Mouse (Mus musculus): Measurements from ENCODE around the gene Isg20l2. TPM values are rescaled to one million over a fixed set of nuclear protein-coding genes. Genes with fewer than 3 reads are reported as not detected.

Gene Isg20l2
- polyA plus RNA-seq, 1 experiment from 2014 or later, result 67.7 TPM

DNA sequence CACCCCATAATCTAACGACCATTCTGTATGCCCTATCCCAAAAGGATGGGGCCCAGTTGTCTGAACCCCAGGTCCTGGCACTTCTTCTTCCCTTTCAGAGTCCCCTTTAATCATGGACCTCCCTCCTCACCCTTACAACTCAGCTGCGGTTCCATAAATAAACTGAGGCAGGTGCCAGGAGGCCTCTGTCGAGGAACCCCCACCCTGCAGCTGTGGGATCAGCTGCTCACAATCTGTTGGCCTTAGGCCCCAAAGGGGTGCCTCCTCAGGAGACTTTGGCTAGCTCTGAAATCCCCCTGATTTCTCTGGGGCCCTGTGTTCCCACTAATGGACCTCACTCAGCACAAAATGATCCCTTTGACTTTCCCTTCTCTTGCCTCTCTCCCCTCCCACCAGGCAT lies 54.0 kb downstream of the Isg20l2 start:
- 28% methylated on average over 3 of the region's 3 CpGs for WGBS
- ATAC-seq (ENCODE audit: low FRiP score), result no peak
- H3K9ac ChIP-seq, result no peak overlapping the region

GRCm38 (mm10) chr3:87985505-87986320 lies 55.6 kb downstream of the Isg20l2 start:
- Histone ChIP-seq H3K9me3 (replicated peaks) (no peaks in the 10 kb centered on the region), H3K27me3 (peaks cover 20% of the 10 kb centered on the region), H3K27ac (peak overlapping the region; percentile 74), H3K9ac (no peak overlapping the region), H3K36me3 (no peaks in the 10 kb centered on the region), H3K4me1 (peaks cover 73% of the 10 kb centered on the region), H3K4me2 (replicated peaks) (peak overlapping the region; percentile 17; the same call in 1 of the 2 replicates), H3K4me3 (no peak overlapping the region)
- WGBS, result 29% methylated on average over 12 of the region's 12 CpGs
- peak; percentile 29 for ATAC-seq (ENCODE audit: low FRiP score)

More for the DNA sequence above, 54.0 kb downstream of the Isg20l2 start:
- peaks cover 3% of the 10 kb centered on the region; the same call in 1 of the 2 replicates for H3K36me3 ChIP-seq
- H3K4me1 ChIP-seq, result peaks cover 86% of the 10 kb centered on the region
- no peaks in the 10 kb centered on the region for H3K9me3 ChIP-seq (replicated peaks)
- H3K27ac ChIP-seq, result peak overlapping the region; percentile 79
- peaks cover 4% of the 10 kb centered on the region for H3K27me3 ChIP-seq
- no peak overlapping the region; the same call in 1 of the 2 replicates for H3K4me2 ChIP-seq (replicated peaks)
- H3K4me3 ChIP-seq, result no peak overlapping the region

DNA sequence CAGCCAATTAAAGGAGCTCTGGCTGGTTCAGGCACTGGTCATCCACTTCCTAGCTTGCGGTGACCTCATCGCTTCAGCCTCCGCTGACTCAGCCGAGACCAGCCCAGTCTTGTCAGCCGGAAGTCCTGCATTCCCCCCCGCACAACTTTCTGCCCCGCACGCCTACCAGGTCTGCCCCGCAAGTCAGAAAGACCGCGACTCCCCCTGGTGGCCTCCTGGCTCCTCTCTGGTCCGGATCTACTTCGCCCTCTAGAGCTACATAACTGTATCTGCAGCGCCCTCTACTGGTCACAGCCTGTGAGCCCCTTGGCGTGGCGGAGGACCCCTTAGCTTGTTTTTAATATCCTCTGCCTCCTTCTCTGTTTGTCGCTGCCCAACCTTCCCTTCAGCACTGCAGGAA lies 56.8 kb downstream of the Isg20l2 start:
- Histone ChIP-seq H3K4me3 (peak overlapping the region; percentile 35), H3K27me3 (peaks cover 31% of the 10 kb centered on the region), H3K27ac (peak overlapping the region; percentile 19; the same call in 1 of the 2 replicates), H3K9me3 (replicated peaks) (no peaks in the 10 kb centered on the region), H3K4me2 (replicated peaks) (peak overlapping the region; percentile 72), H3K4me1 (peaks cover 61% of the 10 kb centered on the region), H3K36me3 (no peaks in the 10 kb centered on the region), H3K9ac (no peak overlapping the region)
- 0% methylated on average over 17 of the region's 17 CpGs for WGBS
- ATAC-seq (ENCODE audit: low FRiP score), result peak; percentile 74

DNA sequence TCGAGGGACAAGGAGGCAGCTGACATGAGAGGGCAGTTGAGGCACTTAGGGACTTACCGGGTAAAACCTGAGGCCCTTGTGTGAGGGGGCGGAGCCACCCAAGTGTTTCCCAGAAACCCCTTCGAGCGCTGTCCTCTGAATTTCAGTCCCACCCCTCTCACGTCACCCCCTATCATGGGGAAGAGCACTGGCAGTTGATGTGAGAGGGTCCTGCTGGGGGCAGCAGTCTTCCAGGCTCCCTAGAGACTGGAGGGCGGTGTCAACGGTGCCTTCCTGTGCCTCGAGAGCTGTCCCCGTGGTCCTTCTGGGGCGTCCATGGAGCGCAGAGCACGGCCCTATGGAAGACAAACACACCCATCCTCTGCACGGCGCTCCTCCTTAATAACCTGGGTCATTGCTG lies 57.5 kb downstream of the Isg20l2 start:
- Histone ChIP-seq H3K9ac (peak overlapping the region; percentile 52), H3K4me2 (replicated peaks) (peak overlapping the region; percentile 72), H3K36me3 (no peaks in the 10 kb centered on the region), H3K27ac (peak overlapping the region; percentile 19; the same call in 1 of the 2 replicates), H3K9me3 (replicated peaks) (no peaks in the 10 kb centered on the region), H3K4me3 (peak overlapping the region; percentile 35), H3K27me3 (peaks cover 39% of the 10 kb centered on the region), H3K4me1 (peaks cover 54% of the 10 kb centered on the region)
- whole genome bisulfite sequencing, result under 1% methylated on average over 15 of the region's 15 CpGs
- ATAC-seq (ENCODE audit: low FRiP score), result peak; percentile 68

GRCm38 (mm10) chr3:87988068-87988467 lies 58.0 kb downstream of the Isg20l2 start:
- H3K27ac ChIP-seq, result no peak overlapping the region
- ATAC-seq (ENCODE audit: low FRiP score), result peak; percentile 2; the same call in 1 of the 2 replicates
- H3K4me1 ChIP-seq, result peaks cover 49% of the 10 kb centered on the region
- H3K9ac ChIP-seq, result peak overlapping the region; percentile 52
- H3K36me3 ChIP-seq, result no peaks in the 10 kb centered on the region
- no peaks in the 10 kb centered on the region for H3K9me3 ChIP-seq (replicated peaks)
- H3K4me3 ChIP-seq, result peak overlapping the region; percentile 35
- H3K27me3 ChIP-seq, result peaks cover 43% of the 10 kb centered on the region
- WGBS, result 11% methylated on average over 15 of the region's 15 CpGs
- H3K4me2 ChIP-seq (replicated peaks), result peak overlapping the region; percentile 72

DNA sequence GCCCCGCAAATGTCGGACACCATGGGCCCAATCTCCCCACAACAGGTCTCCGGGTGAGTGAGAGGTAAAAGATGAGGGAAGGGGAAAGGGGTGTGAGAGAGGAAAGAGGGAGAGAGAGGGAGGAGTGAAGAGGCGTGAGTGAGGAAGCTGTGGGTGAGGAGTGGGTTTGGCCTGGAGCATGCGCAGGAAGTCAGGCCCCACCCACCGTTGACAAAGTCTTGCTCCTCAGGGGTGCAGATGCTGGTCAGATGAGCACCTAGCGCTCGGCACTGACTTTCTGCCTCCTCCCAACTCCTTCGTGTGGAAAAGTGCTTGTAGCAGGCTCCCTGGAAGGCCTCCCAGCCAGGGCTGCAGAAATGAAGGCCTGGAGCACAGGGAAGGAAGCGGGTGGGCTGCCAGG lies 59.8 kb downstream of the Isg20l2 start:
- Histone ChIP-seq H3K27me3 (peaks cover 61% of the 10 kb centered on the region), H3K36me3 (no peaks in the 10 kb centered on the region), H3K4me3 (no peak overlapping the region), H3K4me1 (peaks cover 32% of the 10 kb centered on the region), H3K9ac (no peak overlapping the region), H3K9me3 (replicated peaks) (no peaks in the 10 kb centered on the region), H3K27ac (no peak overlapping the region), H3K4me2 (replicated peaks) (no peak overlapping the region)
- WGBS, result 41% methylated on average over 10 of the region's 10 CpGs
- no peak for ATAC-seq (ENCODE audit: low FRiP score)

Other genes starting within 250 kb of the Isg20l2 start
- 0.90 and 1.2 TPM in 2 replicates for gene Lrrc71, start 181.7 kb upstream of the Isg20l2 start, polyA plus RNA-seq (2016; fragmentation: Nextera tagmentation; extraction: Ambion mirVana)
- 19.3 and 24.0 TPM in 2 replicates for gene Ntrk1, start 135.2 kb upstream of the Isg20l2 start, polyA plus RNA-seq (2016; fragmentation: Nextera tagmentation; extraction: Ambion mirVana)
- 1.2 and 1.7 TPM in 2 replicates for gene Insrr, start 133.4 kb upstream of the Isg20l2 start, polyA plus RNA-seq (2016; fragmentation: Nextera tagmentation; extraction: Ambion mirVana)
- gene Pear1, start 106.0 kb upstream of the Isg20l2 start, polyA plus RNA-seq (2016; fragmentation: Nextera tagmentation; extraction: Ambion mirVana), result 13.1 and 13.2 TPM in 2 replicates
- not detected in 2 replicates for gene Sh2d2a, start 83.6 kb upstream of the Isg20l2 start, polyA plus RNA-seq (2016; fragmentation: Nextera tagmentation; extraction: Ambion mirVana)
- gene Prcc, start 44.7 kb upstream of the Isg20l2 start, polyA plus RNA-seq (2016; fragmentation: Nextera tagmentation; extraction: Ambion mirVana), result 14.7 and 16.4 TPM in 2 replicates
- 219 and 230 TPM in 2 replicates for gene Hdgf, start 24.0 kb upstream of the Isg20l2 start, polyA plus RNA-seq (2016; fragmentation: Nextera tagmentation; extraction: Ambion mirVana)
- gene Mrpl24, start 10.8 kb upstream of the Isg20l2 start, polyA plus RNA-seq (2016; fragmentation: Nextera tagmentation; extraction: Ambion mirVana), result 72.9 and 79.0 TPM in 2 replicates
- gene Rrnad1, start 403 bp downstream of the Isg20l2 start, polyA plus RNA-seq (2016; fragmentation: Nextera tagmentation; extraction: Ambion mirVana), result 22.1 and 22.5 TPM in 2 replicates
- gene Crabp2, start 18.4 kb downstream of the Isg20l2 start, polyA plus RNA-seq (2016; fragmentation: Nextera tagmentation; extraction: Ambion mirVana), result 384 and 396 TPM in 2 replicates
- gene Nes, start 40.8 kb downstream of the Isg20l2 start, polyA plus RNA-seq (2016; fragmentation: Nextera tagmentation; extraction: Ambion mirVana), result 136 and 153 TPM in 2 replicates
- gene Bcan, start 69.9 kb downstream of the Isg20l2 start, polyA plus RNA-seq (2016; fragmentation: Nextera tagmentation; extraction: Ambion mirVana), result 1.7 and 1.9 TPM in 2 replicates
- 0.30 and 0.33 TPM in 2 replicates for gene Hapln2, start 97.3 kb downstream of the Isg20l2 start, polyA plus RNA-seq (2016; fragmentation: Nextera tagmentation; extraction: Ambion mirVana)
- 28.0 and 28.3 TPM in 2 replicates for gene Gpatch4, start 112.8 kb downstream of the Isg20l2 start, polyA plus RNA-seq (2016; fragmentation: Nextera tagmentation; extraction: Ambion mirVana)
- gene Naxe, start 128.2 kb downstream of the Isg20l2 start, polyA plus RNA-seq (2016; fragmentation: Nextera tagmentation; extraction: Ambion mirVana), result 135 and 137 TPM in 2 replicates
- gene Ttc24, start 148.0 kb downstream of the Isg20l2 start, polyA plus RNA-seq (2016; fragmentation: Nextera tagmentation; extraction: Ambion mirVana), result 0.36 TPM in 1 of 2 replicates, not detected in the other
- 14.7 and 14.9 TPM in 2 replicates for gene Iqgap3, start 151.7 kb downstream of the Isg20l2 start, polyA plus RNA-seq (2016; fragmentation: Nextera tagmentation; extraction: Ambion mirVana)
- 17.7 and 20.7 TPM in 2 replicates for gene Mef2d, start 212.1 kb downstream of the Isg20l2 start, polyA plus RNA-seq (2016; fragmentation: Nextera tagmentation; extraction: Ambion mirVana)